Mouse (Mus musculus): Measurements from ENCODE around the gene Rbfox3.

GRCm38 (mm10) chr11:118481751-118482150 lies 429.6 kb downstream of the Rbfox3 start:
- no peak for TF ChIP-seq CTCF (IDR thresholded peaks at IDR 0.05; ENCODE audit: low read depth)
- no peak for TF ChIP-seq EP300 (optimal IDR thresholded peaks at IDR 0.05)

Data from stomach, postnatal 0 days (tissue).